Mouse (Mus musculus) lung, postnatal 0 days (tissue): ENCODE results near the gene Arl16. TPM values are rescaled to one million over a fixed set of nuclear protein-coding genes. Genes with fewer than 3 reads are reported as not detected.

Experiments
- ATAC-seq: fragments of 200-750 bp; cut with Nextera tagmentation; 2 replicates; pipeline ENCODE4 v1.8.0; 2017; ENCODE audit warnings: moderate library complexity
- DNase-seq: peaks from one replicate; pipeline ENCODE4 v3.0.0-alpha.2; 2016; ENCODE audit warnings: low spot score
- H3K27ac ChIP-seq: fragments of 300-500 bp; sonication (generic); 2 replicates; pipeline ENCODE4 v1.5.1; 2014; ENCODE audit warnings: antibody characterized with exemption, mild to moderate bottlenecking, low read length, mixed read lengths
- H3K27me3 ChIP-seq: fragments of 300-500 bp; sonication (generic); replicated peaks from 2 replicates; pipeline ENCODE4 v1.6.1; 2014; ENCODE audit warnings: low read length, mixed read lengths; ENCODE audit not compliant: insufficient read depth
- H3K36me3 ChIP-seq: fragments of 300-500 bp; sonication (generic); 2 replicates; pipeline ENCODE4 v1.6.1; 2014; ENCODE audit warnings: low read length, mixed read lengths; ENCODE audit not compliant: insufficient read depth
- H3K4me1 ChIP-seq: fragments of 300-500 bp; sonication (generic); 2 replicates; pipeline ENCODE4 v1.6.1; 2014; ENCODE audit warnings: antibody characterized with exemption, low read depth, low read length, mixed read lengths; ENCODE audit not compliant: insufficient read depth
- H3K4me2 ChIP-seq: fragments of 300-500 bp; sonication (generic); replicated peaks from 2 replicates; pipeline ENCODE4 v1.6.1; 2014; ENCODE audit warnings: low read depth, mild to moderate bottlenecking, low read length, moderate library complexity, mixed read lengths
- H3K4me3 ChIP-seq: fragments of 300-500 bp; sonication (generic); 2 replicates; pipeline ENCODE4 v1.5.1; 2014; ENCODE audit warnings: low read depth, low read length
- H3K9ac ChIP-seq: fragments of 300-500 bp; sonication (generic); replicated peaks from 2 replicates; pipeline ENCODE4 v1.6.1; 2014; ENCODE audit warnings: low read depth, mild to moderate bottlenecking
- H3K9me3 ChIP-seq: fragments of 300-500 bp; sonication (generic); 2 replicates; pipeline ENCODE4 v1.6.1; 2016; ENCODE audit warnings: low read length, mixed read lengths
- CTCF ChIP-seq: IDR thresholded peaks from 2 replicates; pipeline ENCODE4 v1.5.1; 2016; ENCODE audit warnings: antibody characterized with exemption, mild to moderate bottlenecking
- EP300 ChIP-seq: IDR thresholded peaks from 2 replicates; pipeline ENCODE4 v1.6.1; 2016; ENCODE audit warnings: antibody characterized with exemption, mild to moderate bottlenecking, control low read depth
- WGBS: fragments of 180-500 bp; shearing (Covaris S2); extraction: QIAGEN DNeasy Blood & Tissue Kit; methylation state at CpG from one replicate; pipeline ENCODE4 v1.1.7; 2014; 5-methylcytosine and 5-hydroxymethylcytosine counted together
- polyA plus RNA-seq: library from polyadenylated mRNA; unstranded; fragments of >200 nt; fragmentation: Nextera tagmentation; extraction: Ambion mirVana; gene quantifications from 2 replicates; pipeline ENCODE4 v1.2.1, GENCODE M21; 2015

Gene Arl16
- polyA plus RNA-seq, 1 experiment from 2014 or later, result 33.4 TPM

GRCm38 (mm10) chr11:120457370-120457769 is 10.0 kb downstream of the Arl16 start:
- H3K9ac ChIP-seq, result peak overlapping the region; percentile 84
- H3K4me3 ChIP-seq, result peak overlapping the region; percentile 88
- no peaks in the 10 kb centered on the region for H3K27me3 ChIP-seq
- H3K4me1 ChIP-seq, result peaks cover 5% of the 10 kb centered on the region; the same call in 1 of the 2 replicates
- no peaks in the 10 kb centered on the region for H3K9me3 ChIP-seq
- H3K36me3 ChIP-seq, result peaks cover 3% of the 10 kb centered on the region; the same call in 1 of the 2 replicates
- WGBS, result 15% methylated on average over 14 of the region's 14 CpGs
- ATAC-seq, result no peak; the same call in 1 of the 2 replicates
- H3K27ac ChIP-seq, result peak overlapping the region; percentile 77
- DNase-seq, result no peak
- TF ChIP-seq CTCF, result no peak
- no peak for TF ChIP-seq EP300
- H3K4me2 ChIP-seq, result peak overlapping the region; percentile 89

GRCm38 (mm10) chr11:120455413-120455812 is 12.0 kb downstream of the Arl16 start:
- ATAC-seq, result no peak
- H3K4me1 ChIP-seq, result peaks cover 5% of the 10 kb centered on the region; the same call in 1 of the 2 replicates
- no peak overlapping the region for H3K9ac ChIP-seq
- no peaks in the 10 kb centered on the region for H3K27me3 ChIP-seq
- TF ChIP-seq CTCF, result no peak
- TF ChIP-seq EP300, result no peak
- 0 out of 2 replicates have a peak, but pooled peaks cover 3% of the 10 kb centered on the region for H3K36me3 ChIP-seq
- no peaks in the 10 kb centered on the region for H3K9me3 ChIP-seq
- no peak overlapping the region for H3K27ac ChIP-seq
- H3K4me3 ChIP-seq, result no peak overlapping the region
- 94% methylated on average over 7 of the region's 7 CpGs for WGBS
- H3K4me2 ChIP-seq, result no peak overlapping the region
- no peak for DNase-seq

- no peak overlapping the region for H3K27ac ChIP-seq
- H3K4me2 ChIP-seq, result no peak overlapping the region
- no peak overlapping the region for H3K4me3 ChIP-seq
- H3K4me1 ChIP-seq, result peaks cover 5% of the 10 kb centered on the region; the same call in 1 of the 2 replicates
- TF ChIP-seq CTCF, result no peak
- no peak for TF ChIP-seq EP300
- H3K27me3 ChIP-seq, result no peaks in the 10 kb centered on the region
- 90% methylated on average over 4 of the region's 4 CpGs for WGBS
- DNase-seq (no peak), ATAC-seq (no peak)
- no peak overlapping the region for H3K9ac ChIP-seq
- no peaks in the 10 kb centered on the region for H3K9me3 ChIP-seq
- H3K36me3 ChIP-seq, result 0 out of 2 replicates have a peak, but pooled peaks cover 3% of the 10 kb centered on the region
These were observed 12.4 kb downstream of the Arl16 start for GRCm38 (mm10) chr11:120454965-120455364.

GRCm38 (mm10) chr11:120453306-120453705 is 14.1 kb downstream of the Arl16 start, which contains the start of gene Pde6g:
Pde6g (minus strand) TSS chr11:120453500.
- WGBS, result 87% methylated on average over 4 of the region's 4 CpGs
- ATAC-seq, result no peak
- no peak within 1 kb of the TSS for H3K9ac ChIP-seq

GRCm38 (mm10) chr11:120452246-120452645 is 15.2 kb downstream of the Arl16 start:
- TF ChIP-seq CTCF, result no peak
- no peak for TF ChIP-seq EP300
- DNase-seq (no peak), ATAC-seq (no peak)
- Histone ChIP-seq H3K36me3 (0 out of 2 replicates have a peak, but pooled peaks cover 3% of the 10 kb centered on the region), H3K4me1 (no peaks in the 10 kb centered on the region), H3K27me3 (no peaks in the 10 kb centered on the region), H3K9ac (no peak overlapping the region), H3K4me2 (no peak overlapping the region), H3K9me3 (no peaks in the 10 kb centered on the region), H3K27ac (no peak overlapping the region), H3K4me3 (no peak overlapping the region)
- WGBS, result 72% methylated on average over 3 of the region's 3 CpGs

More at GRCm38 (mm10) chr11:120453306-120453705, 14.1 kb downstream of the Arl16 start, which contains the start of gene Pde6g:
- Histone ChIP-seq H3K36me3 (0 out of 2 replicates have a peak, but pooled peaks cover 3% of the 10 kb centered on the region), H3K27ac (no peak within 1 kb of the TSS), H3K4me2 (no peak within 1 kb of the TSS), H3K4me1 (no peaks in the 10 kb centered on the region), H3K4me3 (no peak within 1 kb of the TSS), H3K9me3 (no peaks in the 10 kb centered on the region), H3K27me3 (no peaks in the 10 kb centered on the region)
- no peak for TF ChIP-seq CTCF
- TF ChIP-seq EP300, result no peak
- no peak for DNase-seq

- Histone ChIP-seq H3K9me3 (no peaks in the 10 kb centered on the region), H3K27me3 (no peaks in the 10 kb centered on the region), H3K9ac (no peak overlapping the region), H3K4me3 (no peak overlapping the region), H3K4me2 (no peak overlapping the region), H3K4me1 (no peaks in the 10 kb centered on the region), H3K36me3 (no peaks in the 10 kb centered on the region), H3K27ac (no peak overlapping the region)
- ATAC-seq (no peak), DNase-seq (no peak)
- TF ChIP-seq EP300 (no peak), CTCF (no peak)
- 68% methylated on average over 7 of the region's 7 CpGs for WGBS
These were observed 20.2 kb downstream of the Arl16 start for GRCm38 (mm10) chr11:120447179-120447578.
